Mouse (Mus musculus) C2C12 (cell line): ENCODE data around the gene Cdk4. TPM values are rescaled to one million over a fixed set of nuclear protein-coding genes. Genes with fewer than 3 reads are reported as not detected.
A peak's percentile ranks its signal among the peaks of the same experiment; 100 is the strongest.

Experiments used
- H3K27me3 ChIP-seq: one replicate; pipeline ENCODE4 v1.6.1; 2011; ENCODE audit not compliant: control insufficient read depth, insufficient read depth, insufficient read length
- H3K36me3 ChIP-seq: one replicate; pipeline ENCODE4 v1.6.1; 2011; ENCODE audit not compliant: control insufficient read depth, insufficient read depth
- H3K4me3 ChIP-seq: one replicate; pipeline ENCODE4 v1.5.1; 2011; ENCODE audit warnings: mild to moderate bottlenecking, control low read depth; ENCODE audit not compliant: poor library complexity, insufficient read depth, severe bottlenecking
- H3K79me2 ChIP-seq: one replicate; pipeline ENCODE4 v1.6.1; 2011; ENCODE audit not compliant: control insufficient read depth, insufficient read depth
- H3K79me3 ChIP-seq: one replicate; pipeline ENCODE4 v1.6.1; 2011; ENCODE audit warnings: low read depth, control low read depth
- H3ac ChIP-seq: one replicate; pipeline ENCODE3; 2011; ENCODE audit warnings: low read depth; ENCODE audit not compliant: control insufficient read depth, insufficient read length
- CEBPB ChIP-seq: IDR thresholded peaks from one replicate; pipeline ENCODE4 v1.6.1; 2011; ENCODE audit warnings: low read depth, mild to moderate bottlenecking, control low read depth, moderate library complexity
- CTCF ChIP-seq: IDR thresholded peaks from one replicate; pipeline ENCODE4 v1.5.1; 2011; ENCODE audit not compliant: control insufficient read depth, insufficient read depth, insufficient read length
- FOSL1 ChIP-seq: IDR thresholded peaks from one replicate; pipeline ENCODE4 v1.8.0; 2011; ENCODE audit warnings: mild to moderate bottlenecking, low read length; ENCODE audit not compliant: poor library complexity, insufficient read depth, severe bottlenecking
- MAX ChIP-seq: IDR thresholded peaks from one replicate; pipeline ENCODE4 v1.6.1; 2011; ENCODE audit warnings: mild to moderate bottlenecking, control low read depth
- MYOD1 ChIP-seq: IDR thresholded peaks from one replicate; pipeline ENCODE4 v1.6.1; 2011; ENCODE audit warnings: low read depth; ENCODE audit not compliant: control insufficient read depth, insufficient read length
- MYOG ChIP-seq: IDR thresholded peaks from one replicate; pipeline ENCODE4 v1.6.1; 2011; ENCODE audit not compliant: control insufficient read depth, insufficient read length; ENCODE audit errors: extremely low read depth
- USF1 ChIP-seq: IDR thresholded peaks from one replicate; pipeline ENCODE4 v1.6.1; 2011; ENCODE audit warnings: low read depth, mild to moderate bottlenecking, control low read depth, moderate library complexity
- polyA plus RNA-seq: library from polyadenylated mRNA; unstranded; fragments of >200 nt; fragmentation: generic; extraction: Trizol; gene quantifications from one replicate; pipeline ENCODE4 v1.2.1, GENCODE M21; 2012; ENCODE audit warnings: missing spikeins

Gene Cdk4
- polyA plus RNA-seq, 1 experiment = 714 TPM

DNA sequence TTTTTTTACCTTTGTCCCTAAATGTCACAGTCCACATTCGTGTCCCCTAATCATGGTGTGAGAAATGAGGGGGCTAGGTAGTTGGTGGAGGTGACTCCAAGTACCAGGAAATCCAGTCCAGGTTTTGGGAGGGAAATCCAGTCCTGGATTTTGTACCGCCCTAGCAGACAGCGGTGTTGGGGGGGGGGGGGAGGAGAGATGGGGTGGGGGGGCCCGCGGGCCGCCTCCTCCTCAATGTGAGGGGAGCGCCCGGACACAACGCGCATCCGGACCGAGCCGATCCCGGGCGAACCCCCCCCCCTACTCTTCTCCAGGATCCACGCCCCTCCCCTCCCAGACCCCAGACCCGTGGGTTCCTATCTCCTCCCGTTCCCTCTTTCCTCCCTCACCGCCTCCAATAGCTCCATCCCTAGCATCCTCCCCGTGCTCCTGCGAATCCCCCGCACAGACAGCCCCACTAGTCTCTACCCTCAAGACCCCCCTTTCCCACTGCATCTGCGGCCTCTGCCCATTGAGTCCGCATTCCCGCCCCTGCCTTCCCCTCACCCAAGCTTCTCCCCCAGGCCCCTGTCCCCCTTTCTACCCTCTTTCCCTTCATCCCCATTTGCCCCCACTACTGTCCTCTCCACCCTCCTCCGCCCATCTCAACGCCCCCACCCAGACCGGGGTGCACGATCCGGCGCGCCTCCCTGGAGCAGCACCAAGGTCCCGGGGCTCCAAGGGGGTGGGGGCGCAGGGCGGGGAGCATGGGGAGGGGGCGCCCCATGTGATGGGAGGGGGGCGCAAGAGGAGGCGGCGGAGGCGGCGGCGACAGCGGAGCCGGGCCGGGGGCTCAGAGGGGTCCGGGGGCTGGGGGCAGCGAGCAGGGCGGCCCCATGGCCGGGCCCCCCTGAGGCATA lies 15.6 kb downstream of the Cdk4 start:
- H3K79me3 ChIP-seq = no peaks in the 10 kb centered on the region
- H3K79me2 ChIP-seq = no peaks in the 10 kb centered on the region
- H3K36me3 ChIP-seq = no peaks in the 10 kb centered on the region
- no peak overlapping the region for H3ac ChIP-seq
- H3K4me3 ChIP-seq = peak overlapping the region; percentile 14
- TF ChIP-seq CEBPB (no peak), USF1 (no peak), FOSL1 (no peak), MYOG (no peak), CTCF (no peak), MYOD1 (no peak), MAX (no peak)
- H3K27me3 ChIP-seq = peaks cover 4% of the 10 kb centered on the region

DNA sequence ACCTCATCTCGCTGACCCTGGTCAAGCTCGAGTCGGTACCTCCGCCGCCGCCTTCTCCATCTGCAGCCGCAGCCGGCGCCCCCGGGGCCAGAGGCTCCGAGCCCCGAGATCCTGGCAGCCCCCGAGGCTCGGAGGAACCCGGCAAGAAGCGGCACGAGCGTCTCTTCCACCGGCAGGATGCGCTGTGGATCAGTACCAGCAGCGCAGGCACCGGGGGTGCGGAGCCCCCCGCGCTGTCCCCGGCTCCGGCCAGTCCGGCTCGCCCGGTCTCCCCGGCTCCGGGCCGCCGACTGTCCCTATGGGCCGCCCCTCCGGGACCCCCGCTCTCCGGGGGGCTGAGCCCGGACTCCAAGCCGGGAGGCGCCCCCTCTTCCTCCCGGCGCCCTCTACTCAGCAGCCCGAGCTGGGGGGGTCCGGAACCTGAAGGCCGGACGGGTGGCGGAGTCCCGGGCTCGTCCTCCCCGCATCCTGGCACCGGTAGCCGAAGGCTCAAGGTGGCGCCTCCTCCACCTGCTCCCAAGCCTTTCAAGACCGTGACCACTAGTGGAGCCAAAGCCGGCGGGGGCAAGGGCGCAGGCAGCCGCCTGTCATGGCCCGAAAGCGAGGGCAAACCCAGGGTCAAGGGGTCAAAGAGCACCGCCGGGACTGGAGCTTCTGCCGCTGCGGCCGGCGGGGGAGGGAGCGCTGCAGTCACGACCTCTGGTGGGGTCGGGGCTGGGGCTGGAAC lies 16.5 kb downstream of the Cdk4 start:
- peaks cover 4% of the 10 kb centered on the region for H3K27me3 ChIP-seq
- no peaks in the 10 kb centered on the region for H3K36me3 ChIP-seq
- no peak overlapping the region for H3K4me3 ChIP-seq
- H3ac ChIP-seq = no peak overlapping the region
- H3K79me3 ChIP-seq = no peaks in the 10 kb centered on the region
- no peaks in the 10 kb centered on the region for H3K79me2 ChIP-seq
- no peak for TF ChIP-seq FOSL1
- TF ChIP-seq MYOG = no peak
- no peak for TF ChIP-seq MYOD1
- no peak for TF ChIP-seq USF1
- no peak for TF ChIP-seq CTCF
- TF ChIP-seq MAX = no peak
- TF ChIP-seq CEBPB = no peak

- H3K4me3 ChIP-seq = no peak overlapping the region
- H3K79me2 ChIP-seq = no peaks in the 10 kb centered on the region
- peaks cover 4% of the 10 kb centered on the region for H3K27me3 ChIP-seq
- TF ChIP-seq MAX (no peak), USF1 (no peak), FOSL1 (no peak), CEBPB (no peak), CTCF (no peak), MYOD1 (no peak), MYOG (no peak)
- H3K79me3 ChIP-seq = no peaks in the 10 kb centered on the region
- peak overlapping the region; percentile 32 for H3ac ChIP-seq
- no peaks in the 10 kb centered on the region for H3K36me3 ChIP-seq
These were observed 17.8 kb downstream of the Cdk4 start for GRCm38 (mm10) chr10:127080901-127081780.

- no peaks in the 10 kb centered on the region for H3K79me2 ChIP-seq
- H3ac ChIP-seq = no peak overlapping the region
- no peaks in the 10 kb centered on the region for H3K36me3 ChIP-seq
- TF ChIP-seq MYOD1 = peak; percentile 94
- TF ChIP-seq MAX = no peak
- no peak overlapping the region for H3K4me3 ChIP-seq
- peaks cover 4% of the 10 kb centered on the region for H3K27me3 ChIP-seq
- H3K79me3 ChIP-seq = no peaks in the 10 kb centered on the region
These were observed 18.8 kb downstream of the Cdk4 start for GRCm38 (mm10) chr10:127081996-127082620.

DNA sequence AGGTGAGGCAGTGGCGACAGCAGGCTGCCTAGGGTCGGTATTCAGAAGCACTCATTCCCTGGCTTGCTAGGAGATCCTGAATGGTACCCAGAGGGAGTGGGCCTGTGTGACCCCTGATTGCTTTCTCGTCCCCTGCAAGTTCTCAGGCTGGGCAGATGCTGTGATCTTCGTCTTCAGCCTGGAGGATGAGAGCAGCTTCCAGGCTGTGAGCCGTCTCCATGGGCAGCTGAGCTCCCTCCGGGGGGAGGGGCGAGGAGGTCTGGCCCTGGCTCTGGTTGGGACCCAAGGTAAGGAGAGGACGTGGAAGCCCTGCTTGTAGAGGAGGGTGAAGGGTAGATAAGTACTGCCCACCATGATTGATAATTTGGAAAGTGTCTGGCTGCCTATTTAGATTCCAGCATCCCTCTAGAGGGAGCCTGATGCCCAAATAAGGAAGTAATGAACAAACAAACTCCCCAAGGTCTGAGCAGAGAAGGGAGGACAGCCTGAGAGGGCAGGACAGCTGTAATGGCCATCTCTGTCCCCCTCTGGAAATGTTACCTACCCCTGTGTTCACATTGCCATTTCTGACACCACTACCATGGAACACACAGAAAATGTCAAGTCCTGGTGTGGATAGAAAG lies 20.1 kb downstream of the Cdk4 start:
- Histone ChIP-seq H3K4me3 (no peak overlapping the region), H3K36me3 (no peaks in the 10 kb centered on the region), H3K79me2 (no peaks in the 10 kb centered on the region), H3K79me3 (no peaks in the 10 kb centered on the region), H3K27me3 (peaks cover 4% of the 10 kb centered on the region), H3ac (no peak overlapping the region)
- TF ChIP-seq USF1 (no peak), MYOD1 (no peak), FOSL1 (no peak), MAX (no peak), MYOG (no peak), CTCF (no peak), CEBPB (no peak)
